Mouse (Mus musculus): ENCODE data around the gene Sorcs3.

The Sorcs3 gene

DNA sequence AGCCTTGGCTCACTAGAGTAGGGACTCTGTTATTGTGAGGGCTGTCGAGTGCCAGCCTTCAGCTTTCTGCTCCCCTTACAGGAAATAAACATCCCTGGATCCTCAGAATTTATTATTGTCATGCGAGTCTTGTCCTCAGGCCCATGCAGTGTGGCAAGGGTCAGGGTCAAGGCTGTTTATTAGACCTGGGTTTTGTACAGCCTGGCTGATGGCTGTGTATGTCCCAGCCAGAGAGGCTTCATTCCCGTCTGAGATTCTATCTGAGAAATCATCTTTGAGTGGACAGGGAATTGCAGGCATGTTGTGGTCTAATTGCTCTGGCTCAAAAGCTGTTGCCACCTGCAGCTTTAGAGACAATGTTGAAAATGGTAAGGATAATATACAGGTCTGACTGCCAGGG lies 285.3 kb downstream of the Sorcs3 start:
- DNase-seq (ENCODE audit: extremely low read depth, insufficient read length, low spot score): no peak

DNA sequence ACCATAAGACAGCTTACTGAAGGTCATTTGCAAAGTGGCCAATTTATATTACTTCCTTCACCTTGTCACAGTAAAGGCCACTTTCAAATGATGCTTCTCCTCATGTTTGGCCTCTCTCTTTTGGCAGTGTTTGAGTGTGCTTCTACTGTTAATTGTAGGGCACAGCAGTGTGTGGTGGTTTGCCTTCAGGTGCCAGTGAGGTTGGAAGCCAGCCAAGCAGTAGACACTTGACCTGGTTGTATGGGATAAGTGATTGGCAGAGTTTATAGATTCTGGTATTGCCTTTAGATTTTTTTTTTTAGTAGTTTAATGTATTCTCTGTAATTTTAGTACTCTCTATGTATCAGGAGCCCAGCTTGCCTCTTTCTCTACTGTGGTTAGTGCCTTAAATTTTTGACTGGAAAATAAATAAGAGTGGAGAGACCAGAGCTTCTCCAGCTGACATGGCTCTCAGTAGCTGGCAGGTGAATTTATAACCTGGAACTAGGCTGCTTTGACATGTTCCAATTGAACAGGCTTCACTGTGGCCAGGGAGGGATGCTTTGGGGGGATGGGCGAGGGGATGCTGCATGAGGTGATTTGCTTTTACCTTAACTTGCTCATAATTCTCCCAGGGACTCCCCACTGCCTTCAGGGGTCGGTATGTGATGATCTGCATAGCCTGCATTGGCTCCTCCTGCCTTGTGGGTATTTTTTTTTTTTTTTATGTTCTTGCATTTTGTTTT lies 298.2 kb downstream of the Sorcs3 start:
- DNase-seq (ENCODE audit: extremely low read depth, insufficient read length, low spot score): no peak

DNA sequence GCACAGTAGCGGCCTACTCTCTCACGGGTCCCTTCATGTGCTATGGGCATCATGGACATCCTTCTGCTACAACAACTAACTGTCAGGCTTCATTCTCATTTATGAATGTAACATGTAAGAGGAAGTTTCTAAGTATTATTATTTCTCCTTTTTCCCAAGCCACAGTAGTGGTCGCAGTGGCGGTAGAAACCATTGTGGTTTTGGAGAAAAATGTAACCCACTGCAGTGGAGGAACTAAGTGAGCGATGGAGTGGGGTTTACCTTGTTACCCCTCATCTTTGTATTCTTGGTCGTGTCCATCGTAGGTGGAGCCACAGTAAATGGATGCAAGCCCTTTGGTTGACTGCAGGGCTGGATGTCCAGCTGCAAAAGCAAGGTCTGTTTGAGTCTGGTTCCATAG lies 318.0 kb downstream of the Sorcs3 start:
- no peak for DNase-seq (ENCODE audit: extremely low read depth, insufficient read length, low spot score)

DNA sequence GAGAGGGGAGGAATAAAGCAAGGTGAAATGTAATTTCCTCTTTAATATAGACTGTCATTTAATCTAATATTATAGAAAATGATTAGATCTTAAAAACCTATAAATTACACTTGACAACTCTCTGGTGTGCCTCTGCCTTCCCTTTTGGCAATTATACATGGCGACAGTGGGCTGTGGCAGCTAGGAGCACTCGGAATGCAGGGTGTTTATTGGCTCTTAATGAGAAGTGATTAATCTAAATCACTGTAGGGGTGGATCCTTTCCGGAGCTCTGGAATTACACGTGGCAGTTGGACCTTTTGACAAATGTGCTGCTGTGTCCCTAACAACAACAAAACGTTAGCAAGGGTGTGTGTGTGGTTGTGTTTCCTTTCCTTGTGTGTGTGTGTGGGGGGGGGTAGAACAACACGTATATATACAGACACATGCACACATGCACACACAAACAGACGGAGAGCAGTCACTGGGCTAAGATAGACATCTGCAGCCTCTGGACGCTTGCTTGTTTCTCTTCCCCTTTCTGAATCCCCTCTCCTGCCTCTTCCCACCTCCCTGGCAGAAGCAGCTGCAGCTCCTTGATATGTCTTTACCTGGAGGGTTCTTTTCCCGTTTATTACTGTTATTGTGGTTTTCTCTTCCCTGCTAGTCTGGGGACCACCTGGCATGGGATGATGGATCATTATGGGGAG lies 318.8 kb downstream of the Sorcs3 start:
- DNase-seq (ENCODE audit: extremely low read depth, insufficient read length, low spot score): no peak

DNA sequence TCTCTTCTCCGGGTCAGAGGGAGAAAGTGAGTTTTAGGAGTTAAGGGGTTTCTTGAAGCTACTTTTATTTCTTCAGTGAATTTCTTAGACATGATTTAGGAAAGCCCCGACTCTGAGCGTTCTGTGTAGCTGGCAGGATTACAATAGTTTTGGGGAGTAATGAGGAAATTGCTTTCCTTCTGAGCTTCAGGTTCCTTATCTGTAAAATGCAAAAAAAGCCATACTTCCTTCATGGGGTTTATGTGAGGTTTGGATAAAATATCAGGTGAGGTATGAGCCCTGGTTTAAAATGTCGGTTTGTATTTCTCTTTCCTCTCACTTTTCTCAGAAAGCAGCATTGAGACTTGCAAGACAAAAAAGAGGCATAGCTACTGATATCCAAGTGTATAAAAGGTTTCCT lies 327.8 kb downstream of the Sorcs3 start:
- DNase-seq (ENCODE audit: extremely low read depth, insufficient read length, low spot score): no peak

DNA sequence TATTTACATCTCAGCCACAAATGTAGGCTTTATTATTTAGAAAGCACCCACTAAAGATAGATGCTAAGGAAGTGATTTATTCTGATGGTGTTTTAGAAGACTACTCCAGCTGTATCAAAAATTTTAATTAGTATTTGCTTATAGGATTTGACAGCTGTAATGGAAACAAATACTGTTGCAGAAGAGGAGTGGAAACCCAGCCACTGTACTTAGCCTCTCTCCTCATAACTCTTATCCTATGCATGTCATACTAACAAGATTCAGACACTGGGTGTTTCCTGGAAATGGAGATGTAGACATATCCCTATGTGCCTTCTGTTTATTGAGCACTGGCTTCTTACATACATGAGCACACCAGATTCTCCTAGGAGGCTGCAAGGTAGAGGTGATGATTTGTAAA lies 338.5 kb downstream of the Sorcs3 start:
- no peak for DNase-seq (ENCODE audit: extremely low read depth, insufficient read length, low spot score)

DNA sequence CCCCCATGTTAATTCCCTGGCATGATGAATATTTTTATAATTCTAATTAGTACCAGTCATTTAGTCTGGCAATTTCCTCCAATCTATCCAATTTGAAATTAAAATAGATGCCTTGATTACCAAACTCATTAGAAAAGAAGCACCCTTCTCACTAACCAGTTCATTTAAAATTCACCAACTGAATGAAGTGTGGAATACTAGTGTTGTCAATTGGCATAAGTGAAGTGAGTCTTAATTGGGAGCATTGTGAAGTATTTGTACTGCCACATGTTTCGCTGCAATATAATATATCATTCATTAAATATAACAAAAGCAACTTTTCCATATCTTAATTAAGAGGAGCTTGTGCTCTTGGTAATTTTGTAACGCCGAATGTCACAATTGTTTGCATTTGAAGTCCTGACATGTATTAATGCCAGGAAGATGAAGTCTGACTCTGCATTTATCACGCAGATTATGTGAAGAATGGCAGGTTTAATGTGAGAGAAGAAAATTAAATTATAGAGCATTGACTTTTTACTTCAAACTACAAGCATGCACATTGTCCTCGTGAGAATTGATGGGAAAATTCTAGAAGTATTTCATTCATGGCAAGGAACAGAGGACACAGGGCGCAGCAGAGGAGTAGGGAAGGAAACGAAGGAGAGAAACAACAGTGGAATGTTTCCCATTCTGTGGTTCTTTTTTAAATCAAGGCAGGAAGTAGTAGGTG lies 339.8 kb downstream of the Sorcs3 start:
- DNase-seq (ENCODE audit: extremely low read depth, insufficient read length, low spot score): no peak

DNA sequence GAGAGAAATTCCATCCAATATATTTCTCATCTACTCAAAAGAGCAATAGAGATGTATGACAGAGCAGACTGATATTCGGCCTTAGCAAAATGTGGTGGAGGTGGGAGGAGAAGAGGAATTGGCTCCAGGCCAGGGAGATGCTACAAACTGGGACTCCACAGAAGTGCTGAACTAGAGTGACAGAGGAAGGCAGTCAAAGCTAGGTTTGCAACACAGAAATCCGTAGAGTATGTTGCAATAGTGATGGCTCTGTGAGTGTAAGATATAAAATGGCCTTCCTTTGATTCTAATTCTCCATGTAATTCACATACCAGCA lies 340.3 kb downstream of the Sorcs3 start:
- DNase-seq (ENCODE audit: extremely low read depth, insufficient read length, low spot score): no peak

DNA sequence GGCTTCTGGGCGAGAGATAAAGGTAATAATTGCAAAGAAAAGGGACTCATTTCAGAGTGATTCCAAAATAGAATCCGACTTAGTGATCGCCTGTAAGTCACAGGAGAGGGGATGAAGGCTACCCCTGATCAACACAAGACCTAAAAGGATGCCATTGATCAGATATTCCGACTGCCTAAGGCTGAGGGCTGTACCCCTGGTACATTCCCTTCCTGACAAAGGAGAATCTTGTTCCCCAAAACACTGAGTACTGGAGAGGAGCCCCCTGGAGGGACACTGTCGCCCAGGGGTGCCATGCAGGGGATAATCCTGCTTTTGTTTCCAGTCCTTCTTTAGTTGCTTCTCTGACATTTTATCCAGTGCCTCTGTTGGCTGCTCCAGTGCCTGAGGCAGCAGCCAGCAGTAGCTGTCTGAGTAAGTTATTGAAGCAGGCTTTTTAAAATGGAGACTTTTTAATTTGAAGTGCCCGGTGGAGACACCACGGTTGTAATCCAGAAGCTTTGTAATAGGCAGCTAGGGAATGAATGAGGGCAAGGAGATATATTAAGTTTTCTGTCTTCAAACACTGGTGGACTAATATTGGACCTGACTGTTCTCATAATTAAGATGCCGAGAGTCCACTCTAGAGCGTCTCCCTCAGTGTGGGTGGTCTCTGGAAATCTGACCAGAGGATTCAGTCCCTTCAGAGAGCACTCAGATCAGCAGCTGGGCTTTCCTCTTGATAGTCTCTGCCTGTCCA lies 342.5 kb downstream of the Sorcs3 start:
- DNase-seq (ENCODE audit: extremely low read depth, insufficient read length, low spot score): no peak

DNA sequence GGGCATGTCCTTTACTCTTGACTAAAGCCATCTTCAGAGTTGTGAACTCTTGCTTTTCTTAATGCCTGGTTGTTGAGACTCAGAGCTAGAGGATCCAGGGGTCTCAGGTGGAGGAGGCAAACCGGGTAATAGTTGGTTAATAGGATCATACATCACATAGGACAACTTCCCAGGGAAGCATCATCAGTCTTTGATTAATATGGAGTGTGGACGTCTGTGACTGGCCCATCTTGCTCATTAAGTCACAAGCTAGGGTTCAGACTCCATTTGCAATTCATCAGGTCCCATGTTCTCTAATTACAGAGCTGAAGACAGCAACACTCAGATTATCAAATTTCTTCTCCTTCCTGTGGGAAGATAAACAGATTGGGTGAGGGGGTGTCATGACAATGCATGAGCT lies 353.6 kb downstream of the Sorcs3 start:
- no peak for DNase-seq (ENCODE audit: extremely low read depth, insufficient read length, low spot score)

DNA sequence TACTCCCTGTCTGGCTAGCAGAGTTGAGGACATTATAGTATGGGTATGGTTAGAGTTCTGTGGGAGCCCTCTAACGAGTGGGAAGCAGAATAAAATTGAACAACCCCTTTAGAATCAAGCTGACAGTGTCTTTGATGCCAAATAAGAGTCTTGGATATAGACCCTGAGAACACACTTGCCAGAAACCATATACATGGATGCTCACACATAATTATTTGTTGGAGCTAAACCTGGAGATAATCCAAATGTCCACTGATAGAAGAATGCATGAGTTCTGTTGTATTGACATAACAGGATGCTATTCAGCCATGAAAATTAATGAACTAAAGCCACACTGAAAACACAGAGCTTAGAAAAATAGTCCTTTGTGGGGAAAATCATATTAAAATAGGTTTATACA lies 369.9 kb downstream of the Sorcs3 start:
- no peak for DNase-seq (ENCODE audit: extremely low read depth, insufficient read length, low spot score)

DNA sequence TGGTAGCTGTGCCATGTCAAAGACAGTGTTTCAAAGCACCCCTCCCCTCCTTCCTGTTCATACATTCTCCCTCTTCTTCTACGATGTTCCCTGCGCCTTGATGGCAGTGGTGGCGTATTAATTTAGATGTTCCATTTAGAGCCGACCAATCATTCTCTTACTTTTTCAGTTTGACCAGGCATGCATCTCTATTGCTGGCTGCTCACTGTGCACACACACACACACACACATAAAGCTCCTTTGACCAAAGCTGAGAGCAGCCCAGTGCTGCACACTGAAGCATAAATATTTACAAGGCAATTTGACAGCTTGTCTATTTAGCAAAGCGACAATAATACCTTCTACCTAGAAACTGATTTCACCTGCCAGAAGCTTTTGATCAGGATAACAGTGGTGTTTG lies 371.3 kb downstream of the Sorcs3 start:
- no peak for DNase-seq (ENCODE audit: extremely low read depth, insufficient read length, low spot score)

DNA sequence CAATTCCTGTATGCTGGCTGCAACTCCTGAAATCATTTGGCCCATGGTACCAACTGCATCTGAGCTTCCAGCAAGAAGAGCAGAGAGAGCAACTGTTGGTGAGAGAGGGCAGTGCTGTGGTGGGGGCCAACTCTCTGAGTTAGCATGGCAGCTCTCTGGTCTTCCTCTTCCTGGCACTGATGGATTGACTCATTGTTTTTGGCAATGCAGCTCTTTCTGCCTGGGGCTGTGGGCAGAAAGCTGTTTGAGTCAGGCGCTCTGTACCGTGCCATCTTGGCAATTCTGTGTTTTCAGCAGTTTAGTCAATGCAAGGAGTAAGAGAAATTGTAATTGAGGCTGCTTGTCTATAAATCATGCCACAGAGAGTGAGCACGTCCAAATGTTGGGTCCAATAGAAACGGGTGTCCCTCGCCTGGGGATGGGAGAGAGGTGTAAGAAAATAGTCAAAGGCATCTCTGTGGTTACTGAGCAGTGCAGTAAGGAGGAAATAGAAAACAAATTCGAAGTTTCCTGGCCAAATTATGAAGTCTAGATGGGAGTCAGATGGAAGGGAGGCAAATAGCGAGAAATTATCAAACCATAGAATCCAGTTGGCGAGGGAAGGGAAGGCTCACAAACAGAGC lies 379.2 kb downstream of the Sorcs3 start:
- DNase-seq (ENCODE audit: extremely low read depth, insufficient read length, low spot score): peak; percentile 56

DNA sequence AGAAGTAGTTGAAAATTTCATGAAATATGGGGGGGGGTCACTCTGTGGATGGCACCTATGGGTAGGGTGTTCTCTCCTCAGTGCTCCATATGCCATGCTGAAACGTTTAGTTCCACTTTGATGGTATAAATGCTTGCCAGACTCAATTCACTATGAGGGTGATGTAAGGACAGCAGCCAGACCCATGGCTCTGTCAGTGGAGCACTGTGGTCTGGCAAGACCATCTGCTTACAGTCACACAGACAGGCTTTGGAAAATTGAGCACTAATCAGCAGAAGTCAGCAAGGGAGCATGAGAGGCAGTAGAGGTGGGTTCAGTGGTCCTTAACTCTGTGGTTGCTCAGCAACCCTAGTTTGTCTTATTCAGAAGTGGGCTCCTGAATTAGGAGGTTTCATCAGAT lies 411.1 kb downstream of the Sorcs3 start:
- no peak for DNase-seq (ENCODE audit: extremely low read depth, insufficient read length, low spot score)

DNA sequence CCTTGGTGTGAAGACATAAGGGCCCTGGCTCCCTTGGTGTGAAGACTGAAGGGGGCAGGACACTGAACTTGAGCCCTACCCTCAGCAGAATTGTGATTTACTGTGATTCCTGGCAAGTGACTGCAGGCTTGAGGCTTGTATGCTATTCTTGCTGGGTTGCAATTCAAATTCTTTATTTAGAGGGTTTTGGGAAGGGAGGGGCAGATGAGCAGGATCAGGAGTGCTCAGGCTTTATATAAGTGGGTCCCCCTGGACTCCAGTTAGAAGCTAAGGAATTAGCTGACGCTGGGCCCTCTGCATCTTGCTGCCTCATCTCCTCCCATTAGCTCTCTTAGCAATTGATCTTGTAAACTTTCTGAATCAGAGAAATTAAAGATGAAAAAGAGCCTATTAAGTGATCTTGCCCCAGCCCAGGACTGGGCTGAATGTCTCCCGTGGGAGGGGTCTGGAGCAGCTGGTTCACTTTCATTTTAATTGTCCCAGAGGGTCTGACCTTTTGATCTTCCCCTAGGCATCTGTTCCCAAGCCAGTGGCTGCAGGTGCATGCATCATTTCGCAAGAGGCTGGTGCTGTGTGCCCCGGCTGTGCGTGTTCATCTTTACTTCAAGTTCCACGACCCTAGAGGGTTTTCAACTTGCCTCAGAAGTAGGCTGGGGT lies 425.0 kb downstream of the Sorcs3 start:
- DNase-seq (ENCODE audit: extremely low read depth, insufficient read length, low spot score): no peak

DNA sequence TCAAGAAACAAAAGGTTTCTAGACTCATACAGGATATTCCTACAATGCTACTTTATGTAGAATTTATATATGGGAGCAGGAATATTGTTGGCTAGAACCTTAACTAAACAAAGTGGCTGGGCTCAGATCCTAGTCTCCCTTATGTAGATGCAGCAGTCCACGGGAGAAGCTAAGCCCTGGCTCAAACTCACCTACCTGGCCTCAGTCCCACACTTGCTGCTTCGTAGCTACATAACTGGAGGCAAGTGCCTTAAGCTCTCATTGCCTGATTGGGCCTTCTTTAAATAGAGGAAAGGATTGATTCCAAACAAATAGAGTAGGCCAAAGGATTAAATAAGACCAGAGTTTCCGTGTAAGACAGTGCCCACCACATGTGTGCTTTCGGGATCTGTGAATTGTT lies 436.7 kb downstream of the Sorcs3 start:
- DNase-seq (ENCODE audit: extremely low read depth, insufficient read length, low spot score): no peak

DNA sequence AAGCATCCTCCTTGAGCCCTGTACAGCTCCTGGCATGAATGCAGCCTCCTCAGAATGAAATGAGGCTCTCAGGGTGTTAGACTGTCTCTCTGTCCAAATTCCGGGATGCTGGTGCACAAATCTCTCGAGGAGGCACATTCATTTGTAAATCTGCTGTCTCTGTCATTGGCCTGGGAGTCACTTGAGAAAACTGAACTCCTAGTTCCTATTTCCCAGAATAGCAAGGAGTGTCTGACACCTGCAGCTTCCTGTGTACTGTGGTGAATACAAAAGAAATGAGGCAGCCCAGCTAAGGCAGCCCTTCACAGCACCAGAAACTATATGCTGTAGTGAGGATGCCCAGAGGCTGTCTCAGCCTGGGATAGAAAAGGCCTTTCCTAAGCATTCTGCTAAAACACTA lies 444.1 kb downstream of the Sorcs3 start:
- DNase-seq (ENCODE audit: extremely low read depth, insufficient read length, low spot score): no peak

DNA sequence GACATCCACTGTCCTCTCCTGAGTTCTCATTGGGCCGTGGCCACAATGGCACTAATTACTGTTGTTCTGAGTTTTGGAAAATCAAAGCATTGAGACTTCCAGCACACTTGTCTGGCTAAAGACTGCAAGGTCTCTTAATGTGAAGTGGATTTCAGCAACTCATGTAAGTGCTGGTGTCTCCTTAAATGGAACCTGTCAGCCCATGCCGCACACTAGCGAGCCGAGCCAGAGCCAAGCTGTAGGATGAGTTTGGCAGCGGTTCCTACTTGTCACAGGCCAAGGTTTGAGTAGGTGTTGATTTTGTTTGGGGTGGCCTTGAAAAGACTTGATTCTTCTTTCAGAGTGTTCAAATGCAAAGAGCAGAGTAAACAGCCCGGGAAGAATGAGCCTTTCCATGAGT lies 445.8 kb downstream of the Sorcs3 start:
- DNase-seq (ENCODE audit: extremely low read depth, insufficient read length, low spot score): no peak

DNA sequence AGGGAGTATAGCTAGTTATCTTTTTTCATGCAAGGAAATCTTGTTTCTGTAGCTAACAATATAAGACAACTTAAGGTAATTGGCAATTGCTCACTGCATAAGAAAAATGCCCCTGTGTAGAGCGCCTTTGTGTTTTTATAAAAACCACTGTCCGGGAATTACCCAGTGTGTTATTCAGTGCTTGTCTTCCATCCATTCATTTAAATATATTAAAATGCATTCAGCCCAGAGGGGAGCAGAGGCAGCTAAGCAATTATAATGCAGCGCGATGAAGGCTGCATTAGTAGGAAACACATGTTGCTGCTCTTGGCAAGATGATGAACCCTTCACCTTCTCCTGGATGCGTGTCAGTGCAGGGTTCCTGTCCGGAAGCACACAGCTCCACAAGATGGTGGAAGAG lies 454.4 kb downstream of the Sorcs3 start:
- DNase-seq (ENCODE audit: extremely low read depth, insufficient read length, low spot score): no peak

DNA sequence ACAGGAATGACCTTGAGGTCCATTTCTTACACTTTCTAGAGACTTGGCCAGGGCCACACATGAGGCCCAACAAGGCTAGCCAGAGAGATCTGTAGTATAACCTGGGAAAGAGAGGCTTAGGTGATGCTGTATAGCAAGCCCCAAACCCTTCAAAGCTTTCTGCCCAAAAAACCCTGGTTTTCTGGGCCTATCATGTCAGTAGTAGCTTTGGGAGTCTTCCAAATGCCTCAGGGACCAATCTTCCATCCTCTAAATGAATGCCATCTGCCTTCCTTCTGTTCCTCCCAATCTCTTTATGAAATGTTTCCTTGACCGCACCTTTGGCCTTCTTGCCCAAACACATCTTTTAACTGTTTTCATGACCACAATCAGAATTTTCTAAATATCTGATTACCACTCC lies 474.1 kb downstream of the Sorcs3 start:
- DNase-seq (ENCODE audit: extremely low read depth, insufficient read length, low spot score): no peak

DNA sequence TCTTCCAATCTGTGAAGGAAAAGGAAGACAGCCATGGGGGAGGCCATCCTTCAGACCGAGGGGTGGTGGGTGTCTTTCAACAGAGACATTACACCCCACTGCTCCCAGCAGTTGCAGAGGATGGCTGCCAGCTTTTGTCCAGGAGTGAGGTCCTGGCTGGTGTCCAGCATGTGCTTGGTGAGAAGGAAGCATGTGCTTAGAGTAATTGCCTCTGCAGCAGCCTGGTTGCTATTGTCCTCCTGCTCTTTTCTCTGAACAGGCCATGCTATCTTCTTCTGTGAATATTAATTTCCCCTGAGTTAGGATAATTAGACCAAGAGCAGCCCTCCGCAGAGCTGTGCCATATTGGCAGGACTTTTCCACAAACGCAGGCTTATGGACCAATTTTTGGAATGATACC lies 476.7 kb downstream of the Sorcs3 start:
- DNase-seq (ENCODE audit: extremely low read depth, insufficient read length, low spot score): no peak

Measured in 3134 (cell line).